Mouse (Mus musculus) c-Kit-positive CD71-positive TER-119-negative erythroid progenitor cells, embryonic 14.5 days (primary cell): Measurements from ENCODE around the gene Tmem265.

Experiments used
- DNase-seq: peaks from one replicate; pipeline ENCODE4 v3.0.0-alpha.2; 2013; ENCODE audit warnings: low read depth

The Tmem265 gene

GRCm38 (mm10) chr7:127588011-127588871 is 27.1 kb downstream of the Tmem265 start, which contains the start of the genes Ccdc189 and Rnf40:
TSS of gene Ccdc189 (minus strand) at chr7:127588595.
TSS of gene Rnf40 (plus strand) at chr7:127588767.
- DNase-seq, result peak; percentile 98

- no peak for DNase-seq
Measured at GRCm38 (mm10) chr7:127588901-127589300, 27.7 kb downstream of the Tmem265 start.

- DNase-seq, result no peak
Measured at GRCm38 (mm10) chr7:127589637-127590036, 28.4 kb downstream of the Tmem265 start.

- no peak for DNase-seq
Measured at GRCm38 (mm10) chr7:127591108-127591507, 29.9 kb downstream of the Tmem265 start.

- no peak for DNase-seq
Measured at GRCm38 (mm10) chr7:127592575-127592974, 31.4 kb downstream of the Tmem265 start.

- no peak for DNase-seq
Measured at GRCm38 (mm10) chr7:127596747-127597146, 35.6 kb downstream of the Tmem265 start.

- DNase-seq, result no peak
Measured at GRCm38 (mm10) chr7:127600612-127601011, 39.4 kb downstream of the Tmem265 start.

- DNase-seq, result no peak
Measured at GRCm38 (mm10) chr7:127601735-127602134, 40.5 kb downstream of the Tmem265 start.

GRCm38 (mm10) chr7:127602903-127603302 is 41.7 kb downstream of the Tmem265 start:
- DNase-seq, result no peak

- no peak for DNase-seq
Measured at GRCm38 (mm10) chr7:127604256-127604655, 43.1 kb downstream of the Tmem265 start.

- DNase-seq, result no peak
Measured at GRCm38 (mm10) chr7:127607150-127607549, 46.0 kb downstream of the Tmem265 start.

- no peak for DNase-seq
Measured at GRCm38 (mm10) chr7:127611011-127611410, 49.8 kb downstream of the Tmem265 start.

- DNase-seq, result no peak
Measured at GRCm38 (mm10) chr7:127611561-127611960, 50.4 kb downstream of the Tmem265 start.

GRCm38 (mm10) chr7:127613501-127613900 is 52.3 kb downstream of the Tmem265 start:
- no peak for DNase-seq

GRCm38 (mm10) chr7:127614091-127614490 is 52.9 kb downstream of the Tmem265 start:
- DNase-seq, result no peak

GRCm38 (mm10) chr7:127614511-127614890 is 53.3 kb downstream of the Tmem265 start:
- no peak for DNase-seq

GRCm38 (mm10) chr7:127614891-127615843 is 54.0 kb downstream of the Tmem265 start, which contains the start of gene Zfp629:
TSS of gene Zfp629 (minus strand) at chr7:127615797.
- peak; percentile 40 for DNase-seq

GRCm38 (mm10) chr7:127616336-127616735 is 55.1 kb downstream of the Tmem265 start:
- no peak for DNase-seq
